Mouse (Mus musculus): ENCODE data around the gene Pdcd2l. TPM values are rescaled to one million over a fixed set of nuclear protein-coding genes. Genes with fewer than 3 reads are reported as not detected.

Pdcd2l gene
- polyA plus RNA-seq, 1 experiment from 2014 or later: 66.2 TPM

GRCm38 (mm10) chr7:34167766-34168469 is 28.5 kb downstream of the Pdcd2l start:
- peak; percentile 76 for ATAC-seq (ENCODE audit: low FRiP score, low read depth)
- H3K9me3 ChIP-seq: no peaks in the 10 kb centered on the region
- H3K27ac ChIP-seq: peak overlapping the region; percentile 76
- no peaks in the 10 kb centered on the region for H3K27me3 ChIP-seq (replicated peaks)
- peak overlapping the region; percentile 86 for H3K4me2 ChIP-seq (replicated peaks)
- H3K9ac ChIP-seq: peak overlapping the region; percentile 95
- H3K4me1 ChIP-seq: peaks cover 11% of the 10 kb centered on the region; the same call in 1 of the 2 replicates
- peak overlapping the region; percentile 97 for H3K4me3 ChIP-seq
- H3K36me3 ChIP-seq: peaks cover 23% of the 10 kb centered on the region
- under 1% methylated on average over 54 of the region's 54 CpGs for WGBS

DNA sequence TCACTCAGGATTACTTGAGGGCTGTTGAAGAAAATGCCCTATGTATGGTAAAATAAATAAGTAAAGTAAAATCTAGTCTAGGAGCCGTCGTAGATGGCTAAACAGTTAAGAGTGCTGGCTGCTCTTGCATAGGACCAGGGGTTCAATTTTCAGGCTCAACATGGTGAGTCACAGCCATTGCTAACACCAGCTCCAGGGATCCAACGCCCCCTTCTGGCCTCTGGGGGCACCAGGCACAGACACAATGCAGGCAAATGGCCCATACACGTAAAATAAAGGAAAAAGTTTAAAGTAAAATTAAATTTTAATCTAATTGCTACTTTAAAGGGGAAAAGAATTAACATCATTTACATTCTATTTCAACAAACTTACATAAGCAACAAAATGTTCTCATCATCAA is 29.6 kb downstream of the Pdcd2l start:
- WGBS: 49% methylated on average over 4 of the region's 4 CpGs
- Histone ChIP-seq H3K4me1 (peaks cover 11% of the 10 kb centered on the region; the same call in 1 of the 2 replicates), H3K36me3 (peaks cover 34% of the 10 kb centered on the region), H3K4me3 (no peak overlapping the region), H3K27me3 (replicated peaks) (no peaks in the 10 kb centered on the region), H3K4me2 (replicated peaks) (peak overlapping the region; percentile 33; the same call in 1 of the 2 replicates), H3K9me3 (no peaks in the 10 kb centered on the region), H3K27ac (no peak overlapping the region), H3K9ac (no peak overlapping the region)
- ATAC-seq (ENCODE audit: low FRiP score, low read depth): no peak

DNA sequence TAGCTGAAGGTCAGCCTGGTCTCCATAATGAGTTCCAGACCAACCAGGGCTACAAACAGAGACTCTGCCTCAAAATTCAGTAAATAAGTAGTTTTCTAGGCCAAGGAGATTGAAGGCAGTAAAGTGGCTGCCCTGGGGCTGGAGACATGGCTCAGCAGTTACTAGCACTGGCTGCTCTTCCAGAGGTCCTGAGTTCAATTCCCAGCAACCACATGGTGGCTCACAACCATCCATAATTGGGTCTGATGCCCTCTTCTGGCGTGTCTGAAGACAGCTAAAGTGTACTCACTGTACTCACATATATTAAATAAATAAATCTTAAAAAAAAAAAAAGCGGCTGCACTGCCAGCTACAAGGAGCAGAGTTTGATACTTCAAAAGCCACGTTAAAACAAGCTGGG is 30.5 kb downstream of the Pdcd2l start:
- Histone ChIP-seq H3K4me3 (no peak overlapping the region), H3K9ac (no peak overlapping the region), H3K27me3 (replicated peaks) (no peaks in the 10 kb centered on the region), H3K4me1 (peaks cover 11% of the 10 kb centered on the region; the same call in 1 of the 2 replicates), H3K9me3 (no peaks in the 10 kb centered on the region), H3K27ac (no peak overlapping the region), H3K4me2 (replicated peaks) (no peak overlapping the region), H3K36me3 (peaks cover 42% of the 10 kb centered on the region)
- ATAC-seq (ENCODE audit: low FRiP score, low read depth): no peak
- WGBS: 86% methylated on average over 3 of the region's 3 CpGs

- Histone ChIP-seq H3K27me3 (replicated peaks) (no peaks in the 10 kb centered on the region), H3K4me2 (replicated peaks) (no peak overlapping the region), H3K9me3 (no peaks in the 10 kb centered on the region), H3K4me3 (no peak overlapping the region), H3K4me1 (peaks cover 11% of the 10 kb centered on the region; the same call in 1 of the 2 replicates), H3K9ac (no peak overlapping the region), H3K36me3 (peaks cover 53% of the 10 kb centered on the region), H3K27ac (no peak overlapping the region)
- ATAC-seq (ENCODE audit: low FRiP score, low read depth): no peak
- WGBS: 94% methylated on average over 7 of the region's 7 CpGs
Measured at GRCm38 (mm10) chr7:34164671-34165070, 31.8 kb downstream of the Pdcd2l start.

- no peak overlapping the region for H3K4me2 ChIP-seq (replicated peaks)
- no peak overlapping the region for H3K27ac ChIP-seq
- WGBS: 89% methylated on average over 3 of the region's 3 CpGs
- no peaks in the 10 kb centered on the region for H3K9me3 ChIP-seq
- ATAC-seq (ENCODE audit: low FRiP score, low read depth): no peak
- H3K9ac ChIP-seq: no peak overlapping the region
- no peak overlapping the region for H3K4me3 ChIP-seq
- peaks cover 91% of the 10 kb centered on the region for H3K36me3 ChIP-seq
- H3K27me3 ChIP-seq (replicated peaks): no peaks in the 10 kb centered on the region
- H3K4me1 ChIP-seq: no peaks in the 10 kb centered on the region
Measured at GRCm38 (mm10) chr7:34159167-34159566, 37.3 kb downstream of the Pdcd2l start.

- H3K27me3 ChIP-seq (replicated peaks): no peaks in the 10 kb centered on the region
- H3K4me2 ChIP-seq (replicated peaks): no peak overlapping the region
- 96% methylated on average over 3 of the region's 3 CpGs for WGBS
- peaks cover 92% of the 10 kb centered on the region for H3K36me3 ChIP-seq
- no peak for ATAC-seq (ENCODE audit: low FRiP score, low read depth)
- H3K9me3 ChIP-seq: no peaks in the 10 kb centered on the region
- no peaks in the 10 kb centered on the region for H3K4me1 ChIP-seq
- H3K4me3 ChIP-seq: no peak overlapping the region
- H3K9ac ChIP-seq: no peak overlapping the region
- no peak overlapping the region for H3K27ac ChIP-seq
Measured at GRCm38 (mm10) chr7:34157994-34158393, 38.5 kb downstream of the Pdcd2l start.

- peaks cover 91% of the 10 kb centered on the region for H3K36me3 ChIP-seq
- ATAC-seq (ENCODE audit: low FRiP score, low read depth): no peak
- no peak overlapping the region for H3K27ac ChIP-seq
- no peaks in the 10 kb centered on the region for H3K27me3 ChIP-seq (replicated peaks)
- no peak overlapping the region for H3K9ac ChIP-seq
- H3K4me3 ChIP-seq: no peak overlapping the region
- no peaks in the 10 kb centered on the region for H3K9me3 ChIP-seq
- 87% methylated on average over 4 of the region's 4 CpGs for WGBS
- H3K4me1 ChIP-seq: no peaks in the 10 kb centered on the region
- no peak overlapping the region for H3K4me2 ChIP-seq (replicated peaks)
Measured at GRCm38 (mm10) chr7:34147193-34147592, 49.3 kb downstream of the Pdcd2l start.

DNA sequence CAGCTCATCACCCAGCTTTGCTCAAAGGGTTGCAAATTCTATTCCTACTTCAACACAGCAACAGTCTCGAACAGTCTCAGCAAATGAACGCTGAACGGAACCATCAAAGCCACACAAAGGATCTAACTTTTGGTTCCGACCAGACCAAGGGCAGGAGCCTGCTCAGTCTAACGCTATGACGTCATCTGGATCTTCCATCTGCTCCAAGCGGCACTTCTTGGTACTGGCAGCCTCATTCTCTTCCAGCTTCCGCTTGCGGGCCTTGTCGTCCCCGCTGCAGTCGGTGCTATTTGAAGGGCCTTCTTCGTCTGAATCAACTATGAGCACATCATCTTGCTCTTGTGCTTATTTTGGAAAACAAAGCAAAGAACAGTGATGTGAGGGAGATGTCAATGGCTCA is 55.3 kb downstream of the Pdcd2l start:
- WGBS: 98% methylated on average over 13 of the region's 13 CpGs
- Histone ChIP-seq H3K4me2 (replicated peaks) (no peak overlapping the region), H3K4me3 (no peak overlapping the region), H3K9ac (no peak overlapping the region), H3K9me3 (no peaks in the 10 kb centered on the region), H3K4me1 (no peaks in the 10 kb centered on the region), H3K27ac (no peak overlapping the region), H3K27me3 (replicated peaks) (no peaks in the 10 kb centered on the region), H3K36me3 (peaks cover 59% of the 10 kb centered on the region)
- no peak for ATAC-seq (ENCODE audit: low FRiP score, low read depth)

GRCm38 (mm10) chr7:34139493-34139892 is 57.0 kb downstream of the Pdcd2l start:
- WGBS: 92% methylated on average over 6 of the region's 6 CpGs
- Histone ChIP-seq H3K27me3 (replicated peaks) (no peaks in the 10 kb centered on the region), H3K4me1 (no peaks in the 10 kb centered on the region), H3K27ac (no peak overlapping the region), H3K4me3 (no peak overlapping the region), H3K36me3 (peaks cover 44% of the 10 kb centered on the region), H3K9me3 (no peaks in the 10 kb centered on the region), H3K9ac (no peak overlapping the region), H3K4me2 (replicated peaks) (no peak overlapping the region)
- no peak for ATAC-seq (ENCODE audit: low FRiP score, low read depth)

Other genes with a start within 250 kb of the Pdcd2l start
- not detected in 2 replicates for gene Scgb2b27, start 182.7 kb downstream of the Pdcd2l start, polyA plus RNA-seq (2016; fragmentation: Nextera tagmentation; extraction: Ambion mirVana)
- gene Scgb1b27, start 175.2 kb downstream of the Pdcd2l start, polyA plus RNA-seq (2016; fragmentation: Nextera tagmentation; extraction: Ambion mirVana): not detected in 2 replicates
- gene Scgb1b30, start 101.2 kb downstream of the Pdcd2l start, polyA plus RNA-seq (2016; fragmentation: Nextera tagmentation; extraction: Ambion mirVana): not detected in 2 replicates
- gene Wtip, start 63.4 kb downstream of the Pdcd2l start, polyA plus RNA-seq (2016; fragmentation: Nextera tagmentation; extraction: Ambion mirVana): 5.4 and 6.4 TPM in 2 replicates
- 219 and 231 TPM in 2 replicates for gene Uba2, start 27.1 kb downstream of the Pdcd2l start, polyA plus RNA-seq (2016; fragmentation: Nextera tagmentation; extraction: Ambion mirVana)
- 273 and 294 TPM in 2 replicates for gene Gpi1, start 33.7 kb upstream of the Pdcd2l start, polyA plus RNA-seq (2016; fragmentation: Nextera tagmentation; extraction: Ambion mirVana)
- 0.83 TPM in 1 of 2 replicates, not detected in the other for gene Gm6096, start 54.4 kb upstream of the Pdcd2l start, polyA plus RNA-seq (2016; fragmentation: Nextera tagmentation; extraction: Ambion mirVana)
- gene 4931406P16Rik, start 116.9 kb upstream of the Pdcd2l start, polyA plus RNA-seq (2016; fragmentation: Nextera tagmentation; extraction: Ambion mirVana): 30.6 and 37.2 TPM in 2 replicates
- gene Lsm14a, start 196.7 kb upstream of the Pdcd2l start, polyA plus RNA-seq (2016; fragmentation: Nextera tagmentation; extraction: Ambion mirVana): 89.5 and 101 TPM in 2 replicates